Mouse (Mus musculus): ENCODE measurements around the gene Hist1h2ao. TPM values are rescaled to one million over a fixed set of nuclear protein-coding genes. Genes with fewer than 3 reads are reported as not detected.
"Not testable (repeated sequence)": the region's sequence is repeated elsewhere in the genome, so short reads cannot be mapped to it uniquely, and the experiment has no call there.

Gene Hist1h2ao
- 2.5 TPM in 1 of 2 replicates, not detected in the other for polyA plus RNA-seq (2014; fragmentation: Nextera tagmentation; extraction: Ambion mirVana)

- peak; percentile 98 for ATAC-seq (ENCODE audit: low FRiP score, low TSS enrichment)
- H3K36me3 ChIP-seq (ENCODE audit: control insufficient read depth, insufficient read depth, low read length); H3K27me3 ChIP-seq (ENCODE audit: control insufficient read depth, insufficient read depth, low read length); H3K9ac ChIP-seq (ENCODE audit: low read depth, low read length); H3K4me2 ChIP-seq (replicated peaks; ENCODE audit: low read depth, low read length); H3K27ac ChIP-seq (ENCODE audit: low read depth, low read length); H3K4me3 ChIP-seq (ENCODE audit: low read length); H3K9me3 ChIP-seq (ENCODE audit: control insufficient read depth, low read length); H3K4me1 ChIP-seq (ENCODE audit: control insufficient read depth, insufficient read depth, low read length): not testable (repeated sequence)
- no CpG with 5 or more reads among the region's 23 CpGs for WGBS
Measured at GRCm38 (mm10) chr13:21810073-21810472, at the start of gene Hist1h2ao, which contains the start of gene Hist1h2bq. Gene Hist1h2ao, plus strand, starts transcription at chr13:21810465. Gene Hist1h2bq, minus strand, starts transcription at chr13:21810197.

GRCm38 (mm10) chr13:21778814-21779766, 31.2 kb upstream of the Hist1h2ao start:
- WGBS = 4% methylated on average over 33 of the region's 33 CpGs
- Histone ChIP-seq H3K4me1 (ENCODE audit: control insufficient read depth, insufficient read depth, low read length) (peaks cover 10% of the 10 kb centered on the region), H3K9me3 (ENCODE audit: control insufficient read depth, low read length) (no peaks in the 10 kb centered on the region), H3K4me2 (replicated peaks; ENCODE audit: low read depth, low read length) (peak overlapping the region; percentile 88), H3K4me3 (ENCODE audit: low read length) (peak overlapping the region; percentile 74), H3K27me3 (ENCODE audit: control insufficient read depth, insufficient read depth, low read length) (no peaks in the 10 kb centered on the region), H3K27ac (ENCODE audit: low read depth, low read length) (peak overlapping the region; percentile 99), H3K9ac (ENCODE audit: low read depth, low read length) (peak overlapping the region; percentile 96), H3K36me3 (ENCODE audit: control insufficient read depth, insufficient read depth, low read length) (no peaks in the 10 kb centered on the region)
- ATAC-seq (ENCODE audit: low FRiP score, low TSS enrichment) = peak; percentile 80

GRCm38 (mm10) chr13:21779767-21780731, 30.2 kb upstream of the Hist1h2ao start, which contains the start of gene Hist1h1b:
Gene Hist1h1b, minus strand, starts transcription at chr13:21780625.
- no peaks in the 10 kb centered on the region for H3K9me3 ChIP-seq (ENCODE audit: control insufficient read depth, low read length)
- H3K36me3 ChIP-seq (ENCODE audit: control insufficient read depth, insufficient read depth, low read length) = no peaks in the 10 kb centered on the region
- H3K9ac ChIP-seq (ENCODE audit: low read depth, low read length) = peak within 1 kb of the TSS; percentile 96
- H3K4me3 ChIP-seq (ENCODE audit: low read length) = peak within 1 kb of the TSS; percentile 74
- WGBS = under 1% methylated on average over 44 of the region's 44 CpGs
- H3K27me3 ChIP-seq (ENCODE audit: control insufficient read depth, insufficient read depth, low read length) = no peaks in the 10 kb centered on the region
- ATAC-seq (ENCODE audit: low FRiP score, low TSS enrichment) = peak; percentile 62
- peak within 1 kb of the TSS; percentile 99 for H3K27ac ChIP-seq (ENCODE audit: low read depth, low read length)
- peaks cover 14% of the 10 kb centered on the region for H3K4me1 ChIP-seq (ENCODE audit: control insufficient read depth, insufficient read depth, low read length)
- H3K4me2 ChIP-seq (replicated peaks; ENCODE audit: low read depth, low read length) = peak within 1 kb of the TSS; percentile 88

GRCm38 (mm10) chr13:21781021-21781555, 29.2 kb upstream of the Hist1h2ao start:
- Histone ChIP-seq H3K36me3 (ENCODE audit: control insufficient read depth, insufficient read depth, low read length) (no peaks in the 10 kb centered on the region), H3K4me1 (ENCODE audit: control insufficient read depth, insufficient read depth, low read length) (peaks cover 18% of the 10 kb centered on the region), H3K27ac (ENCODE audit: low read depth, low read length) (peak overlapping the region; percentile 99), H3K27me3 (ENCODE audit: control insufficient read depth, insufficient read depth, low read length) (no peaks in the 10 kb centered on the region), H3K9me3 (ENCODE audit: control insufficient read depth, low read length) (no peaks in the 10 kb centered on the region), H3K4me3 (ENCODE audit: low read length) (peak overlapping the region; percentile 74), H3K4me2 (replicated peaks; ENCODE audit: low read depth, low read length) (peak overlapping the region; percentile 88), H3K9ac (ENCODE audit: low read depth, low read length) (peak overlapping the region; percentile 96; the same call in 1 of the 2 replicates)
- no peak for ATAC-seq (ENCODE audit: low FRiP score, low TSS enrichment)
- 50% methylated on average over 6 of the region's 6 CpGs for WGBS

GRCm38 (mm10) chr13:21781639-21782038, 28.6 kb upstream of the Hist1h2ao start:
- 93% methylated on average over 1 of the region's 1 CpGs for WGBS
- Histone ChIP-seq H3K4me1 (ENCODE audit: control insufficient read depth, insufficient read depth, low read length) (peaks cover 21% of the 10 kb centered on the region), H3K27ac (ENCODE audit: low read depth, low read length) (0 out of 2 replicates have a peak overlapping the region, but pooled peaks have one; percentile 2), H3K4me3 (ENCODE audit: low read length) (no peak overlapping the region), H3K27me3 (ENCODE audit: control insufficient read depth, insufficient read depth, low read length) (no peaks in the 10 kb centered on the region), H3K9ac (ENCODE audit: low read depth, low read length) (no peak overlapping the region), H3K36me3 (ENCODE audit: control insufficient read depth, insufficient read depth, low read length) (no peaks in the 10 kb centered on the region), H3K9me3 (ENCODE audit: control insufficient read depth, low read length) (no peaks in the 10 kb centered on the region), H3K4me2 (replicated peaks; ENCODE audit: low read depth, low read length) (no peak overlapping the region; the same call in 1 of the 2 replicates)
- ATAC-seq (ENCODE audit: low FRiP score, low TSS enrichment) = no peak

- not testable (repeated sequence) for H3K36me3 ChIP-seq (ENCODE audit: control insufficient read depth, insufficient read depth, low read length); ATAC-seq (ENCODE audit: low FRiP score, low TSS enrichment); H3K27me3 ChIP-seq (ENCODE audit: control insufficient read depth, insufficient read depth, low read length); H3K9me3 ChIP-seq (ENCODE audit: control insufficient read depth, low read length)
- WGBS = 2% methylated on average over 12 of the region's 35 CpGs
- peak overlapping the region; percentile 44 for H3K4me2 ChIP-seq (replicated peaks; ENCODE audit: low read depth, low read length)
- peak overlapping the region; percentile 95 for H3K27ac ChIP-seq (ENCODE audit: low read depth, low read length)
- peak overlapping the region; percentile 63 for H3K9ac ChIP-seq (ENCODE audit: low read depth, low read length)
- H3K4me1 ChIP-seq (ENCODE audit: control insufficient read depth, insufficient read depth, low read length) = peaks cover 21% of the 10 kb centered on the region
- peak overlapping the region; percentile 45 for H3K4me3 ChIP-seq (ENCODE audit: low read length)
Measured at GRCm38 (mm10) chr13:21782361-21783254, 27.7 kb upstream of the Hist1h2ao start.

GRCm38 (mm10) chr13:21783255-21783617, 27.0 kb upstream of the Hist1h2ao start, which contains the start of gene Hist1h3i:
Gene Hist1h3i, minus strand, starts transcription at chr13:21783370.
- Histone ChIP-seq H3K9ac (ENCODE audit: low read depth, low read length) (peak within 1 kb of the TSS; percentile 63), H3K4me2 (replicated peaks; ENCODE audit: low read depth, low read length) (peak within 1 kb of the TSS; percentile 44), H3K36me3 (ENCODE audit: control insufficient read depth, insufficient read depth, low read length) (no peaks in the 10 kb centered on the region), H3K4me1 (ENCODE audit: control insufficient read depth, insufficient read depth, low read length) (peaks cover 20% of the 10 kb centered on the region), H3K27me3 (ENCODE audit: control insufficient read depth, insufficient read depth, low read length) (no peaks in the 10 kb centered on the region), H3K9me3 (ENCODE audit: control insufficient read depth, low read length) (no peaks in the 10 kb centered on the region), H3K27ac (ENCODE audit: low read depth, low read length) (peak within 1 kb of the TSS; percentile 95), H3K4me3 (ENCODE audit: low read length) (peak within 1 kb of the TSS; percentile 45)
- peak; percentile 71 for ATAC-seq (ENCODE audit: low FRiP score, low TSS enrichment)
- WGBS = under 1% methylated on average over 15 of the region's 20 CpGs
